Mouse (Mus musculus): ENCODE measurements at regions not wholly inside any gene's neighbourhood (a gene's known extent, or its start where the extent isn't known, plus 50 kb on each side); places are given as distances from the start of the nearest gene placed in this dataset.
A peak's percentile ranks its signal among the peaks of the same experiment; 100 is the strongest.

DNA sequence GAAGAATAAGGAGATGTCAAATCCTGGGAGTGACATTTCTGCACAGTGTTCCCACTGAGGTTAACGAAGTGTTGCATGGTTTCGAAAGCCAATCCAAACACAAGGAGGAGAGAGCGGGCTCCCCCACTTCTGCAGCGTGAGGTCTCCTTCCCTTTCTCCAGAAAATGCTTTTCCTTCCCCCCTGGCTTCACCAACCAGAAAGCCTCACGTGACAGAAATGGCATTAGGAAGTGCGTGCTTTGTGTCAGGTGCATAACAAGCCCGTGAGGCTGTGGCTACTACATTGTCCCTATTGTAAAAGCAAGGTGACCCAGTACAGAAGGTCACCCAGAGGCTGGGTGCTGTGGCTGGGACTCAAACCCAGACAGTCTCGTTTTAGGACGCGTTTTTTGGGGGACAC, 260.2 kb upstream of the Sall1 start:
- WGBS: 49% methylated on average over 10 of the region's 10 CpGs
- DNase-seq: no peak
- peak overlapping the region; percentile 21; the same call in 1 of the 2 replicates for H3K27ac ChIP-seq (ENCODE audit: insufficient read depth, low read depth, low read length)

DNA sequence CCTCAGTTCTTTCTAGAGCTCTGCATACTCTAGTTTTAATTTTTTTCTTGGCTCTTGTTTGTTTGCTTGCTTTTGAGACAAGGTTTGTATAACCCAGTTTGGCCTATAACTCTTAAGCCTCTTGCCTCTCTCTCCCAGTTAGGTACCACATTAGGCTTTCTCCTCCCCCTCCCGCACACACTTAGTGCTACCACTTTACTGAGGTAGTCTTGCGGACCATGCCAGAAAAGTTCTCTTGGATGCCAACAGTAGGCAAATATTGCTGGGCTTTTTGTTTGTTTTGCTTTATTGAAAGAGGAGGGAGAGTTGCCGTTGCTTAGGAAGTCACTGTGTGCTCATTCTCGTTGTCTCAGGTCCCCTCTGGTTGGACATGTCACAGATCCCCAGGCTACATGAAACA, 259.4 kb upstream of the Sall1 start:
- no peaks in the 10 kb centered on the region for H3K36me3 ChIP-seq (ENCODE audit: control insufficient read depth, insufficient read depth, low read length)
- H3K27me3 ChIP-seq (replicated peaks; ENCODE audit: control insufficient read depth, insufficient read depth, low read length): no peaks in the 10 kb centered on the region
- H3K27ac ChIP-seq (ENCODE audit: insufficient read depth, low read depth, low read length): no peak overlapping the region
- DNase-seq: no peak
- WGBS: 76% methylated on average over 4 of the region's 4 CpGs
- no peak overlapping the region for H3K4me3 ChIP-seq (ENCODE audit: insufficient read depth, low read depth, low read length)
- no peak for TF ChIP-seq POLR2A (IDR thresholded peaks at IDR 0.05; ENCODE audit: low read depth, low read length)
- TF ChIP-seq CTCF (conservative IDR thresholded peaks at IDR 0.05; ENCODE audit: insufficient read depth, insufficient read length, low read depth, low read length): no peak
- peaks cover 8% of the 10 kb centered on the region; the same call in 1 of the 2 replicates for H3K4me1 ChIP-seq (ENCODE audit: control insufficient read depth, insufficient read depth, low read length)

More for the DNA sequence above, 260.2 kb upstream of the Sall1 start:
- Histone ChIP-seq H3K4me3 (ENCODE audit: insufficient read depth, low read depth, low read length) (no peak overlapping the region), H3K36me3 (ENCODE audit: control insufficient read depth, insufficient read depth, low read length) (no peaks in the 10 kb centered on the region), H3K27me3 (replicated peaks; ENCODE audit: control insufficient read depth, insufficient read depth, low read length) (no peaks in the 10 kb centered on the region), H3K4me1 (ENCODE audit: control insufficient read depth, insufficient read depth, low read length) (peaks cover 13% of the 10 kb centered on the region; the same call in 1 of the 2 replicates)
- TF ChIP-seq CTCF (conservative IDR thresholded peaks at IDR 0.05; ENCODE audit: insufficient read depth, insufficient read length, low read depth, low read length) (no peak), POLR2A (IDR thresholded peaks at IDR 0.05; ENCODE audit: low read depth, low read length) (no peak)

DNA sequence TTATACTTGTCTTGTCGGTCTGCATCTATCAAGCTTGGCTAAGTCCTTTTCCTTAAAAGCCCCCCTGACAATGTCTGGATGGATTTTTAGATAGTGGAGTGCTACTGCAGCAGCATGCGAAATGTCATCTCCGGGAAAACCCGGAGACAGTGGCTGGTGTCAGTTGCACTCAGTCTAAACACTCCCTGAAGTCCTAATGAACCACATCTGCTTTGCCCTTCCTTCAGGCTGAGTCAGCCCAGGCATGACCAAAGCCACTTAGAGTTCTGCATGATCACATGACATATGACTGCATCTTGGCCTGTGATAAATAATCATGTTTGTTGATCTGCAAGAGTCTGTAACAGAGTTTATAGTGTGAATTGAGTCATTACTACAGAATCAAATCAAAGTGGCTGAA, 255.7 kb upstream of the Sall1 start:
- Histone ChIP-seq H3K36me3 (ENCODE audit: control insufficient read depth, insufficient read depth, low read length) (no peaks in the 10 kb centered on the region), H3K27ac (ENCODE audit: insufficient read depth, low read depth, low read length) (no peak overlapping the region), H3K4me1 (ENCODE audit: control insufficient read depth, insufficient read depth, low read length) (peaks cover 11% of the 10 kb centered on the region; the same call in 1 of the 2 replicates), H3K4me3 (ENCODE audit: insufficient read depth, low read depth, low read length) (no peak overlapping the region), H3K27me3 (replicated peaks; ENCODE audit: control insufficient read depth, insufficient read depth, low read length) (no peaks in the 10 kb centered on the region)
- no peak for TF ChIP-seq CTCF (conservative IDR thresholded peaks at IDR 0.05; ENCODE audit: insufficient read depth, insufficient read length, low read depth, low read length)
- no peak for TF ChIP-seq POLR2A (IDR thresholded peaks at IDR 0.05; ENCODE audit: low read depth, low read length)
- 64% methylated on average over 4 of the region's 4 CpGs for WGBS
- DNase-seq: no peak

DNA sequence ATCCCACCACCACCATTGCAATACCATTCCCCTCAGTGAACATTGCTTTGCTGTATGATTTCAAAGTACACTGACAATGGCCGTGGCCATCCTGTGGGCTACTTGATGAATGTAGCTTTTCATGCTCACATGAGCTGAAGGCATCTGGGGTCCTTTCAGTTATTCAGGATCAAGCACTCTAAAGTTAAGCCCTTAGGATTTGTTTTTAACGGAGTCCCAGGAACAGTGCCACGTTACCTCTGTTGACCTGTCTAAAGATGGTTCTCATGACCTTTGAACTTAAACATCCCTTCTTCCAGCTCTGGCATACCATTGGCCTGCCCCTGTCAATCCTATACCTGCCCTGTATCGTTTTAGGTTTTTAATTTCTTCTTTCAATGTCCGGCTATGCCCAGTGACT, 251.7 kb upstream of the Sall1 start:
- no peaks in the 10 kb centered on the region for H3K36me3 ChIP-seq (ENCODE audit: control insufficient read depth, insufficient read depth, low read length)
- DNase-seq: peak; percentile 55

DNA sequence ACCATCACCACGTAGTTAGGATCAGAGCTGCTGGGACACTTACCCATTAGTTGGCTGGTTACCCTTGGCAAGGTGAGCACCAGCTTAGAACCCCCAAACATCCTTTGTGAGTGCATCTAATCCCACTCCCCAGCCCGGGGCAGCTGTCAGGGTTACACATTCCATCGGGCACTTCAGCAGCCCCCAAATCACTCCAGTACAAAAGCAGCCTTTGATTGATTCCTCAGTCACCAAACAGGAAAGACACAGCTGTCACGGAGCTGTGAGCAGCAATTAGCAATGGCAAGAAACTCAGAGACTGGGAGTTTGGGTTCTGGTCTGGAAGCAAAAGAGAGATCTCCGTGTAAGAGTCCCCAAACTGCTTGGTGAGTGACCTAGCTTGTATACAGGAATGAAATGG, 245.1 kb upstream of the Sall1 start:
- Histone ChIP-seq H3K4me3 (ENCODE audit: insufficient read depth, low read depth, low read length) (no peak overlapping the region), H3K4me1 (ENCODE audit: control insufficient read depth, insufficient read depth, low read length) (peaks cover 8% of the 10 kb centered on the region), H3K36me3 (ENCODE audit: control insufficient read depth, insufficient read depth, low read length) (no peaks in the 10 kb centered on the region), H3K27me3 (replicated peaks; ENCODE audit: control insufficient read depth, insufficient read depth, low read length) (no peaks in the 10 kb centered on the region), H3K27ac (ENCODE audit: insufficient read depth, low read depth, low read length) (no peak overlapping the region)
- 37% methylated on average over 5 of the region's 5 CpGs for WGBS
- TF ChIP-seq CTCF (conservative IDR thresholded peaks at IDR 0.05; ENCODE audit: insufficient read depth, insufficient read length, low read depth, low read length): no peak
- no peak for TF ChIP-seq POLR2A (IDR thresholded peaks at IDR 0.05; ENCODE audit: low read depth, low read length)
- no peak for DNase-seq

More for the DNA sequence above, 251.7 kb upstream of the Sall1 start:
- H3K27ac ChIP-seq (ENCODE audit: insufficient read depth, low read depth, low read length): no peak overlapping the region
- H3K4me1 ChIP-seq (ENCODE audit: control insufficient read depth, insufficient read depth, low read length): peaks cover 11% of the 10 kb centered on the region; the same call in 1 of the 2 replicates
- H3K27me3 ChIP-seq (replicated peaks; ENCODE audit: control insufficient read depth, insufficient read depth, low read length): no peaks in the 10 kb centered on the region
- WGBS: 56% methylated on average over 5 of the region's 5 CpGs
- no peak overlapping the region for H3K4me3 ChIP-seq (ENCODE audit: insufficient read depth, low read depth, low read length)
- TF ChIP-seq POLR2A (IDR thresholded peaks at IDR 0.05; ENCODE audit: low read depth, low read length) (no peak), CTCF (conservative IDR thresholded peaks at IDR 0.05; ENCODE audit: insufficient read depth, insufficient read length, low read depth, low read length) (no peak)

DNA sequence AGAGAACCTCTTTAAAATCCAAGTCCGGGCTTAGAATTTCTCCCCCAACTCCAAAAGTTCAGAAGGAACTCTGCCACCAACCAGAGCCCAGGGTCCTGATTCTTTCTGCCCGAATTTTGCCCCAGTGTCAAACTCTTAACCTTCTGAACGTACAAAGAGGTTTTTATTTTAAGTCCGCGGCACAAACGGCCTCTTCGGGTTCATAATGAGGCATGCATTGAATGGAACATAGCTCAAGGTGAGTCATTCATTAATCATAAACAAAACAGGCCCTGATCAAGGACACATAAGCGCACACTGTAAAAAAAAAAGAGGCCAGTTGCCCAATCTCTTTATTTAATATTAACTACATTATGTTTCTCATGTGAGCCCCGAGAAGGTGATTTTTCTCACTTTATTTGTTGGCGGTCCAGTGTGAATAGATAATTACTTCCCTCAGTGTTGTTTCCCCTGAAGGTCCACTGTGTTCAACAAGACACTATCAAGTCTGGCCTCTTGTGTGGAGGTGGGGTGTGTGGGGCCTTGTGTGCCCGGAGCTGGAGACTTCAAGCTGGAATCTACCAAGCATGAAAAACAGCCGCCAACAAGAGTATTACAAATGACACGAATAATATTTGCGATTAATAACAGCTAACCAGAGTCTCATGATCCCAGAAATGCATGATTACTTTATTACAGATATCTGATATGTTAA, 241.1 kb upstream of the Sall1 start:
- 32% methylated on average over 14 of the region's 14 CpGs for WGBS
- TF ChIP-seq CTCF (conservative IDR thresholded peaks at IDR 0.05; ENCODE audit: insufficient read depth, insufficient read length, low read depth, low read length) (no peak), POLR2A (IDR thresholded peaks at IDR 0.05; ENCODE audit: low read depth, low read length) (no peak)
- Histone ChIP-seq H3K36me3 (ENCODE audit: control insufficient read depth, insufficient read depth, low read length) (no peaks in the 10 kb centered on the region), H3K27ac (ENCODE audit: insufficient read depth, low read depth, low read length) (peak overlapping the region; percentile 98), H3K4me3 (ENCODE audit: insufficient read depth, low read depth, low read length) (no peak overlapping the region), H3K4me1 (ENCODE audit: control insufficient read depth, insufficient read depth, low read length) (peaks cover 16% of the 10 kb centered on the region), H3K27me3 (replicated peaks; ENCODE audit: control insufficient read depth, insufficient read depth, low read length) (no peaks in the 10 kb centered on the region)
- DNase-seq: peak; percentile 89

DNA sequence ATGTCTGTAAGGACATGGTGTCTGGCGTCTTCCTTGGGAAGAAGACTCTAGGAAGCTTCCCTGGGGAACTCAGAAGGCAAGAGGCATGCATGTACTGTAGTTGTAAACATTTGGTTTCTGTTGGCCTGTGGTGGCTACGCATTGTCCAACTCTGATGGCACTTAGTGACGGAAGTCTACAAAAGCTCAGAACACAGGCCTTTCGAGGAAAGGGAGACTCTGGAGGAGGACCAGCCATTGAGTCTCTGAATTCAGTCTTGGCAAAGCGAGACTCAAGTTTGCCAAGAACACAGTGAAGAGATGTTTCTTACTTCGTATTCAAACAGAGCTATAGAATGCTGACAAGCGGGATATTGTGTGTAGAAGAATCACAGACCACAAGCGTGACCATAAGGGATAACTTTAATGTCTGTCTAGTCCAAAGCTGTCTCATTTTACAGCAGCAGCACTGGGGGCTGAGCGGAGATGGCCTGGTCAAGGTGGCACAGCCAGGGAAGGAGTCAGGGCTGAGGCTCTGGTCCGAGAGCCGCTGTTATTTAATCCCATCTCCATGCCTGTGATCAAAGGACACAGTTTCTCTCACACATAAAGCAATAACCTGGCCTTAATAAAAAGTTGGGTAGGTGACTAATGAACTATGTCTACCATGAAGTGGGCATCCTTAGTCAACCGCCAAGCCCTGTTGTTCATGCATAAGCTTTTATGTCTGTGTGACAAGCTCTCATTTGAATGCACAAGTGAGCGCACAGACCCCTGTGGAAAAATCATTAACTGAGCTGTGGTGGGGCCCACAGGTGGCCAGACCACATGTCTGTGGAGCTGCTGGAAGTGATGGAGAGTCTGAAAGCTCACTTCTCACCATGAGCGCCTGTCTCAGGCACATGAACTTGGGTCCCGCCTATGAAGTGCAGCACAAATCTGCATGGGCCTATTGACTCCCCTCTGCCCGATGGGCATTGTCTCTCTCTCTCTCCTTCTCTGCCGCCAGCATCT, 239.4 kb upstream of the Sall1 start:
- Histone ChIP-seq H3K36me3 (ENCODE audit: control insufficient read depth, insufficient read depth, low read length) (no peaks in the 10 kb centered on the region), H3K27ac (ENCODE audit: insufficient read depth, low read depth, low read length) (no peak overlapping the region), H3K27me3 (replicated peaks; ENCODE audit: control insufficient read depth, insufficient read depth, low read length) (no peaks in the 10 kb centered on the region), H3K4me3 (ENCODE audit: insufficient read depth, low read depth, low read length) (no peak overlapping the region), H3K4me1 (ENCODE audit: control insufficient read depth, insufficient read depth, low read length) (peaks cover 21% of the 10 kb centered on the region)
- no peak for DNase-seq
- TF ChIP-seq CTCF (conservative IDR thresholded peaks at IDR 0.05; ENCODE audit: insufficient read depth, insufficient read length, low read depth, low read length) (no peak), POLR2A (IDR thresholded peaks at IDR 0.05; ENCODE audit: low read depth, low read length) (no peak)
- WGBS: 85% methylated on average over 17 of the region's 17 CpGs

Data from kidney, adult 2 months (tissue).